Mouse (Mus musculus) thymus, adult 2 months (tissue): ENCODE data around the gene Ostm1.

Source experiments
- CTCF ChIP-seq: fragments of 200-500 bp; IDR thresholded peaks from 2 replicates; pipeline ENCODE4 v1.5.1; 2012; ENCODE audit warnings: mild to moderate bottlenecking, control low read depth, low read length, moderate library complexity, borderline replicate concordance; ENCODE audit not compliant: control insufficient read depth, poor library complexity, insufficient read depth; ENCODE audit errors: extremely low read depth
- POLR2A ChIP-seq: fragments of 200-500 bp; IDR thresholded peaks from 2 replicates; pipeline ENCODE4 v1.6.1; 2012; ENCODE audit warnings: mild to moderate bottlenecking, low read length, control low read depth, moderate library complexity; ENCODE audit not compliant: control insufficient read depth, poor library complexity, insufficient read depth; ENCODE audit errors: extremely low read depth

DNA sequence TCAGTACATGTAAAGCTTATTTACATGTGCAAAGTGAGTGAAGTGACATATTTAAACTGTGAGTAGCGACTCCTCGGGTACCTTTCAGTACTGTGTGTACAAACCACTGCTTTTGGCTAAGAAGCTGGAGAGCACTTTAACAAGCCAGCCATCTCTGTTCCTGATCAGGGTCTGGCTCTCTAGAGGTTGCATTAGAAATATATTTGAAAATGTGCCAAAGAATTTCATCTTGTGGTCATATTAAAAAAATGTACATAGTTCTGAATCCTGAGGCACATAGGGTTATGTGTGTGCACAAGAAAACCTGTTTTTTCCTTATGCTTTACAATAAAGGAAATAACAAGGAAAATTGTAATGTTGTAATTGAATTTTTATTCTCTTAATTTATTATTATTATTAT, 118.5 kb downstream of the Ostm1 start:
- no peak for TF ChIP-seq POLR2A
- no peak for TF ChIP-seq CTCF
